Mouse (Mus musculus) urinary bladder, adult 2 months (tissue): Measurements from ENCODE around the gene Atg3. TPM values are rescaled to one million over a fixed set of nuclear protein-coding genes. Genes with fewer than 3 reads are reported as not detected.

ENCODE experiments used
- DNase-seq: peaks from one replicate; pipeline ENCODE4 v3.0.0; 2022; ENCODE audit warnings: low spot score
- polyA plus RNA-seq: library from polyadenylated mRNA; depleted of rRNA; stranded (reverse); fragments of >200 nt; gene quantifications from 2 replicates; pipeline ENCODE4 v1.2.3, GENCODE M21; 2012; rRNA removed

The Atg3 gene
- polyA plus RNA-seq, 1 experiment: 47.6 TPM

DNA sequence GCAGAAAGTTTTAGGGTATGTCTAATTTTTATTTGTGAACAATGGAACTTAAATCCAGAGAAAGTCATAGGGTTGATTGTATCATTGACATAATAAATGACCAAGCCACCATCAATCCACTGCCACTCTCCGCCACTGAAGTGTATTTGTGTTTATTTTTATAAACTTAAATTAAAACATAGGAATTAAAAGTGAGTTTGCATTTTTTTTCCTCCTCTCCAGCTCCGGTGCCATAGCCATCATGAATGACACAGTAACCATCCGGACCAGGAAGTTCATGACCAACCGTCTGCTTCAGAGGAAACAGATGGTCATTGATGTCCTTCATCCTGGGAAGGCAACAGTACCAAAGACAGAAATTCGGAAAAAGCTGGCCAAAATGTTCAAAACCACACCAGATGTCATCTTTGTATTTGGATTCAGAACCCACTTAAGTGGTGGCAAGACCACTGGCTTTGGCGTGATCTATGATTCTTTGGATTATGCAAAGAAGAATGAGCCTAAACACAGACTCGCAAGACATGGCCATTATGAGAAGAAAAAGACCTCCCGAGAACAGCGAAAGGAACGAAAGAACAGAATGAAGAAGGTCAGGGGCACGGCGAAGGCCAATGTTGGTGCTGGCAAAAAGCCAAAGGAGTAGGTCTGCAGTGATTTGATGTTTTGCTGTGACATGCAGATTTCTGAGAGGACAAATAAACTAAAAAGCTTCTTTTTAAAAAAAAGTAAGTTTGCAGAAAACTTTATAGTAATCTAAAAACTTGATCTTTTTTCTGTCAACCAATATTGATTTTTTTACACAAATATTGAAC is 46.5 kb downstream of the Atg3 start:
- DNase-seq: no peak

GRCm38 (mm10) chr16:45222016-45222415 is 63.4 kb downstream of the Atg3 start:
- DNase-seq: no peak

GRCm38 (mm10) chr16:45222771-45223170 is 64.2 kb downstream of the Atg3 start:
- DNase-seq: no peak

DNA sequence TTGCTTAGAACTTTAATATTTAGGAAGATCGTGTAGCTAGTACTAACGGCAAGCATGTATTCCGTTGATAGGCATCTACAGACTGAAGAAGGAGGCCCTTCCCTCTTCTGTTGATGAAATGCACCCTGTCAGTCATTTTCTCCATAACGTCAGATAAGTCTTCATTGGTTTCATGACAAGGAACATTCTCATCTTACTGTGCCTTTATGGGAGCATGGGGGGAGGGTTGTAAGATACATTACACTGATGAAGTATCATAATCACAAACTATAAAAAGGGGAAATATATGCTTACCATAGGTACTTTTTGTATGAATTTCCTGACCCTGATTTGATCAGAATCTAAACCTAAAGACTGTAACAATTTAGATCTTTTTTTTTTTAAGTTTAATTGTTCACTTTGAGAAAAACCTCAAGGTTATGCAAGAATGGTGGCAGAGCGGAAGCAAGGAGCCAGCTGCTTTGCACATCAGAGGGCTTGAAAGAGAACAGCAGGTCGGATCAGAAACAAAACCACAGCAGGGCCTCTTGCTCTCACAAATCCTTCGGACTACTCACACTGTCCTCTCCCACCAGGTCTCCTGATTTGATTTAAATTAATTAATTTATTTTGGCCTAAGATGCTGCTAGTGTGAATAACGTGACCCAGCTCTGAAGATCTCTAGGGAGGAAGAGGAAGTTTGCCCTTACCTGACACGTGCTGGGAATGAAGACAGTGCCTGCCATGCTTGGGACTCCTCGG is 65.2 kb downstream of the Atg3 start, which contains the start of gene Btla:
Gene Btla, plus strand, starts transcription at position 668 of the 741 bp plus-strand sequence.
- DNase-seq: no peak

- no peak for DNase-seq
Observed at GRCm38 (mm10) chr16:45224431-45225008, 65.9 kb downstream of the Atg3 start.

DNA sequence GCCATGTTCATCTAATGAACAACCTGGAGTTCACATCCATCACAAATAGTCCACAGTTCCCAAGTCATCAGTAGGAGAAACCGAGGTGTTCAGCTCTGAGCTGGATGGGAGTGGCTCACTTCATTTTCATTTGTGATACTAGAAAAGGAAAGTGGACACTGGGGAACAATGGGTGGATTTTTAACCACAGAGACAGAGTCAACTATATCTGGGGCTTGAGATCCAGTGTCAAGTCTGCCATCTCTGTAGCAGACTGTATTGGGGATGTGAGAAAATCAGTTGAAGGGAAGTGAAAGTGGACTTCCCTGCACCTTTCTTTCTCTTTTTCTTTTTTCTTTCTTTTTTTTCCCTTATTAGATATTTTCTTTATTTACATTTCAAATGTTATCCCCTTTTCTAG is 68.4 kb downstream of the Atg3 start:
- DNase-seq: no peak

DNA sequence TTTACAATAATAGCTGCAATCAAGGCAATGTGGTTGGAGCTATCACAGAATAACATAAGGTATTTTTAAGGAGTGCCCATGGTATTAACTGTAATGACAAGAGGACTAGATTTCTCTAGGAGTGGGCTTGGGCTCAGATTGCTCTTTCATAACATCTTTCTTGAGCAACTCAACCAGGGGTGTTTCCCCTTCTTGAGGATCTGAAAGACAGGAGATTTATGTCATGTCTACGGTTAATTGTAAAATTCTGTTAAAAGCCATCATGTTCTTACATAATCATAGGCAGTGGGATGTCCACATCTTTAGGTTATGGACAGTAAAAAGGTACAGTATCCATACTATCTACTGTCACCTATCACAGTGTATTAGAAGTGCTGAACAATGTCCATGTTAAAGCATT is 72.7 kb downstream of the Atg3 start:
- DNase-seq: no peak

DNA sequence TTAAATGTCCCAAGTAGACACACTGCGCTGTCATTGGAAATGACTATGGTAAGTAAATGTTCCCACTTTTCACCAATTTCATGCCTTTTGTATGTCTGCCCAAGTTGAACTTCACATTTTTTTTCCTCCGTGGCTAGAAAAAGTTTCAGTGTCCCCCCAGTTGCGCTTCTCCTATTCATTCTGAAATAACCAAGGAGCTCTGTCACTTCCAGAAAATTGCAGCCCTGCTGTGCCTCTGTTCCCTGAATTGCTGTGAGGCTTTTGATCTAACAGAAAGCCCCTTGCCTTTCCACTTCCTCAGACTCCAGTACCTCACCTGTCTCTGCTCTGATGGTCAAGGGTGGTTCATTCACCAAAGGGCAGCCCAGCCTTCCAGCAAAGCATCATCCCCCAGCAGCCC is 74.4 kb downstream of the Atg3 start:
- no peak for DNase-seq

Other genes with a start within 250 kb of the Atg3 start
- 28.9 and 38.8 TPM in 2 replicates for gene Cd200r3, start 215.1 kb upstream of the Atg3 start, polyA plus RNA-seq
- 86.9 and 104 TPM in 2 replicates for gene Ccdc80, start 65.4 kb upstream of the Atg3 start, polyA plus RNA-seq
- 17.3 and 20.0 TPM in 2 replicates for gene Slc35a5, start 79 bp upstream of the Atg3 start, polyA plus RNA-seq
- 1.0 and 1.3 TPM in 2 replicates for gene Btla, start 65.5 kb downstream of the Atg3 start, polyA plus RNA-seq